Mouse (Mus musculus) frontal cortex, postnatal 36 days (tissue): ENCODE results near the gene 2010003K11Rik.

ENCODE experiments used
- DNase-seq, 2 experiments: peaks; one replicate each; pipeline ENCODE4 v3.0.0; 2022; ENCODE audit warnings: low spot score in 2 of 2

The 2010003K11Rik gene

DNA sequence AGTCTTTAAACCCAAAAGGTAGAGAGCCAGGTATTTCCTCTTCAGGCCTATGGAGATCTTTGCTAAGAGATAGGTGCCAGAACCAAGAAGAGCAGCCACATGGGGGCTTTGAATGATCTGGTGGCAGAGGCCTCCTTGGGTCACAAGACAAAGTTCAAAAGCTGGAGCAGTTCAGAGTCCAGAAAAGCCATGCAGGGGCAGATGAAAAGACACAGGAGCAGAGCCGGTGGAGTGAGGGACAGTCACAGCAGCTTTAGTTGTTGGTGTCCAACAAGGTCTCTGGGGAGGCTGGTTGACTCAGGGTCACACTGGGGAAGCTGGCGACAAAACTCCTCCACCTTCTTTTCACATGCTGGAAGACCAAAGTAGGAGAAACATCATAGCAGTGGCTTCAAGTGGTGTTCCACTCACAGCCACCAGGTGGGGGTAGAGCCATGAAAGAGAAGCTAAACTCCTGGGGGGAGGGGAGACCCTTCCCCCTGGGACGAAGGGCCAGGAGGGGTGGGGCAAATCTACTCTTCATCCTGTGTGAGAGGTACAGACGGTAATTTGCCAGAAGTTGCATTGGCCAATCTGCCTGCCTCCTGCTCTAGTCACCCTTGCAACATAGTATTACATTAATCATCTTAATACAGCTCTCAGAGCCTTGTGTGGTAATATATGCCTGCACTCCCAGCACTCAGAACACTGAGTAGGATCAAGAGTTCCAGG, 965 bp downstream of the 2010003K11Rik start:
- DNase-seq = peak; percentile 72 to 74

DNA sequence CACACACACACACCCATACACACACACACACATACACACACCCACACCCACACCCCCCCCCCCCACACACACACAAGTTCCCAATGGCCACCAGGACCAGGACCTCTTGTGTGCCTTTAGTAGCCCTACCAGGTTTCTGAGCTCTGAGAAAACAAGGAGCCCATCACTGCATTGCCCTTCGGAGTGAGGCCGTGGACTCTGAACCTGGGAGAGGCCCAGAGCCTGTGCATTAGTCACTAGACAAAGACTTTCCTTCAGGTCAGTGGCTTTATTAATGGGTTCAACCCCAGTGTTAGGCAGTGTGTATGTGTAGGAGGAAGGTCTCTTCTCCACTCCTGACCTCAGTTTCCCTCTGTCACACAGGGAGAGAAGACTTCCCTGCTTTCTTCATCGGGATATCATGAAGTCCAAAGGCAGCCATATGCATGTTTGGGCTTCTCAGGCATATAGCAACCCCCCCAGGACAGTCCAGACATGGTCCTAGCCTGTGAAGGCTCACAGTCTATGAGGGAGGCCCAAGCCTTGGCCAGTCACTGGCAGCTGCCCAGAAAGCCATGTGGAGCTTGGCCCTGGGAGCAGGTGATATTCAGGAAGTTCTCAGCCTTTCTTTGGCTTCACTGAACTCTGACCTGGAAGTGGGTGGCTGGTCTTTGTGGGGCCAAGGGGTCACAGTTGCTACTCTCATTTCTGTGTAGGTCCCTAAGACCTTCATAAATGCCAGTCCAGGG, 1.7 kb downstream of the 2010003K11Rik start:
- no peak for DNase-seq

DNA sequence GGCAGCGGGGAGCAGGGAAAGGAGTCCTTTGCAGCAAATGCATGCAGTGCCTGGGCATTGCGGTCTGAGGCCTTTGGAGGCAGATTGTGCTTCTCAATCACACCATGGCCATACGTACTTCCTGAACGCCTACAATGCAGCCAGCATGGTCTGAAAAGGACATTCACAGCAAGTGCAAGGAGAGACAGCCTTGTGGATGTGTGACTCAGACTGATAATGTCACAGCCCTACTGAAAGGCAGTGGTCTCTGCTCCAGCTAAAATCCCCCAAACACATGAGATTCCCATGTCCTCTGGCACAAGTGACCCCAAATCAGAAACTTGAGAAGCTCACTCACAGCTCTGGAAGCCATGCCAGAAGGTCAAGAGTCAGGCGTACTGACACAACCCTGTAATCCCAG, 2.6 kb downstream of the 2010003K11Rik start:
- no peak for DNase-seq

DNA sequence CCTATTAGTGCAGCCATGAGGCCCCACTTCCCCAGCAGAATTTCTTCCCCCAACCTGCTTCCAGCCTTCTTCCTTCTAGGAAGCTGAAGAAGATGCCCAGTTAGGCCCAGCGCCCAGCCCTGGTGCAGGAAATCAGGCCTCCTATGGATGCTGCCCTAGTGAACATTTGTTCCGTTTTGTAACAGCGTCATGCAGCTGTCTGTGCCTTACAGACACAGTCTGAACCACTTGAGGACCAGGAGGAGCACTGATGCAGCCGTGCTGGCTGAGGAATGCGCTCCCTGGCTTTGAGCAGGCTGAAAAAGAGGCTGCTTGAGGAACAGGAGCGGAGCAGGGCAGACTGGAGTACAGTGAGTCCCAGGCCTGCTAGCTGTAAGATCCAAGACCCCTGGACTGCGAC, 3.7 kb downstream of the 2010003K11Rik start:
- no peak for DNase-seq

DNA sequence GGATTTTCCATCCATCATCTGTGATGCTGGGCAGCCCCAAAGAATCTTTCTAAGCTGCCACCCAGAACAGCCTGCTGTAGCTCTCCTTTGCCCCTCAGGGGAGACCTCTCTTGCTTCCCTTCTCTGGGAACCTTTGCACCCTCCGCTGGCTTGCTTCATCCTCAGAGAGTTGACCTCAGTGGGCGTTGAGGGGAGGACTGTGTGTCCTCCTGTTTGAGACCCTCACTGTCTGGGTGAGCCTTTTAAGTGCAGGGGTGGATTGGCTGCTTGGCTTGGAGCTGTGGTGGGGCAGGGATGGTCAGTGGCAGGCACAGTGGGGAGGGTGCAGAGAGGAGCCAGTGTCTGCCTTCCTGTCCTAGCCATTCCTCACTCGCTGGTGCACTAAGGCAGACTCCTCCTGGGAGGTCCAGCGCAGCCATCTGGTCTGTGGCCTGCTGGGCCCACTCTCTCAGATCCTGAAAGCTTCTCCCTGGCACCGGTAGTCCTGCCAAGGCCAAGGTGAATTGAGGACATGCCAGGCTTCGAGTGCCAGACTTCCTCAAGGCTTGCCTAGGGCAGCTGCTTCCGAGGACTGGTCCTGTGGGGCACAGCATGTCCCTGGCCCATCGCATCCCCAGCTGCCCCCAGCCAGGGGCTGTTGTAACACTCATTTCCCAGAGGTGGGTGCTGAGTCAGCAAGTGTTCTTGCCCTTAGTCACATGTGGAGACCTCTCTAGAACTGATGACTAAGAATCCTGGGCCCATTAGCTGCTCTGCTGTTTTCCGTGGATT, 5.7 kb downstream of the 2010003K11Rik start:
- DNase-seq = no peak

DNA sequence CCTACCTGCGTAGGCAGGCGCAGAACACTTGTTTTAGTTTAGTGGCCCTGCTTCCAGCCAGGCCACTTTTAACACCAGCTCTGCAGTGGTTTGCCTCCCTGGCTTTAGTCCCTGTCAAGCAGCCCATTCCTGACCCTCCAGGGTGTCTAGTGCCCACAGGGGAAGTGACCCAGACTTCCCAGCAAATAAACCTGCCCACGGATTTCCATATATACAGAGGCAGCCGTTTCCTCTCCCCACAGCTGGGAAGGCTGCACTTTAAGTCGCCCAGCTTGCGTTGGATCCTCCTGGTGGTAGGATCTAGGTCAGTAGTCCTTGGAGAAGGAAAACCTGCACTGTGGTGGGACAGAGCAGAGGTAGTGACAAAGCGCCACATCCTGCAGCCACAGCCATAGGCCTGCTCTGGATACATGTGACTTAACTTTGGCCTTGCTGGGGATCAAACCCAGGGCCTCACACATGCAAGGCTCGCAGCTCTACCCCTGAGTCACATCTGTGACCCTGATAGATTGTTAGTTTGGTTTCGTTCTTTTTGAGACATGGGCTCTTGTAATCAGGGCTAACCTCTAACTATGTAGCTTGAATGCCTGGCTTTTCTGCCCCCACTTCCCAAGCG, 7.2 kb downstream of the 2010003K11Rik start:
- DNase-seq = no peak

DNA sequence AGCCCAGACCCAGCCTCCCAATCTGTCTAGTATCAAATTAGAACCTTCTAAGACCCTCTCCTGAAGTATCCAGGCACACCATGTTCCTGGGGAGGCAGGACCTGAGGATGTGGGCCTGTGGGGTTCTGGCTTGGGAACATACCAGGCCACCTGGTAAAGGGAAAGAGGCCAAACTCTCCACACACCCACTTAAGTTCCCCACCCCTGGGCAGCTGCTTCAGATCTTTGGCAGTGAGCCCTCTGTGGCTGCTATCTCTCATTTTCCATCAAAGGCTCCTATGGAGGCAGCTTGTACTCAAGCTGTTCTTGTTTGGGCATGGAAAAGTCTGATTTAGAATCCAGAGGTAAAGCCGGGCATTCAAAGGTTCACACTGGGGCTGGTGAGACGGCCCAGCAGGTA, 10.5 kb downstream of the 2010003K11Rik start:
- no peak for DNase-seq

DNA sequence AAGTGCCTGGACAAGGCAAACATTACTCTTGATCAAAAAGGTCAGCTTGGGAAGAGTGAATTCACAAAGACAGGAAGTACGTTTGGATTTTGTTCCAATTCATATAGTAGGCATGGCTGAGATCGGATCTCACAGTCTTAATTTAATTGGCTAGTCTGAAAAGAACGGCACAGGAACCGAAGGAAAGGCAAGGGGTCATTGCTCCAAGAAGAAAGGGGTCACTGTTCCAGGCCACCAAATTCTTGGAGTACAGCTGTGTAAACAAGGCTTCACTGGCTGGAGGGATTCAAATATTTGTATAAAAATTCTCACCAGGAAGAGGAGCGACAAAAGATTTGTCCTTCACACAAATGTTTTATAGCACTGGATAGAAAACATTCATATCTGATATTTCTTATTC, 13.4 kb downstream of the 2010003K11Rik start:
- DNase-seq = no peak

DNA sequence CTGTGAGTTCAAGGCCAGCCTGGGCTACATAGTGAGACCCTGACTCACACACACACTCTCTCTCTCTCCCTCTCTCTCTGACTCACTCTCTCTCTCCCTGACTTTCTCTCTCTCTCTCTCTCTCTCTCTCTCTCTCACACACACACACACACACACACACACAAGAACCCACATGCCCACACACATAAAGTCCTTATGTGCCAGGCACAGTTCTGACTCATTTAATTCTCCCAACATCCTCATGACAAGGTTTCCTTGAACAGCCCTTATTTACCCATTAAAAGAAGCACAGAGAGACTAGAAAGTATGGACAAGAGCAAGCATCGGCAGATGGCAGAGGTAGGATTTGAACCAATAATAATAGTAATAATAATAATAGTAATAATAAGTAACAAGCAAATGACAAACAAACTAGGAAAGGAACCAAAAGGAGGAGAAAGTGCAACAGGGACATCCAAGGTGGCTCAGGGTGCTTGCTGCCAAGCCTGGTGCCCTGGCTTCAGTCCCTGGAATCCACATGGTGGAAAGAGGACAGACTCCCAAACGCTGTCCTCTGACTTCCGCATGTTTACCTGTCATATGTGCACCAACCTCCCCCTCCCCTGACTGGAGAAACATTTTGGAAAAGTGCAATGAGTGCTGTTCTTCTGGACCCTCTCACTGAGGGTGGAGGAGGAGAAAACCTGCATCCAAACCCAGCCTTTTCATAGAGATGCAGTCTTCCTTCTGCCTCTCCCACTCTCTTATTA, 16.1 kb downstream of the 2010003K11Rik start:
- no peak for DNase-seq

DNA sequence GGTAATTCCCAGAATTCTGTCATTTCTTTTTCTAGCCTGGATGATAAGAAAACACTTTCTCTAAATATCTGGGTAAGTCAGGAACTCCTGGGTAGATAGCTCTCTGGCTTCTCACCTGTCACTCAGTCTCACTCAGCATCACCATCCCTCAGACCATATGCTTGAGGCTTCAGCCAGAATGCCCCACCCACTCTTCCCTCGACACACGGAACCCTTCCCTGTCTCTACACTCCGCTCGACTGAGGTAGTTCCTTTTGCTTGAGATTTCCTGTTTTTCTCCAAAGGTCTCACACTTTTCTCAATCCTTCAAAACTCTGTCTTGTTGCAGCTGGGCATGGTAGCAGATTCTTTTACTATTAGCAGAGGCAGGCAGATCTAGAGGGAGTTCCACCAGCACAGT, 17.1 kb downstream of the 2010003K11Rik start:
- DNase-seq = peak; percentile 72 to 77

DNA sequence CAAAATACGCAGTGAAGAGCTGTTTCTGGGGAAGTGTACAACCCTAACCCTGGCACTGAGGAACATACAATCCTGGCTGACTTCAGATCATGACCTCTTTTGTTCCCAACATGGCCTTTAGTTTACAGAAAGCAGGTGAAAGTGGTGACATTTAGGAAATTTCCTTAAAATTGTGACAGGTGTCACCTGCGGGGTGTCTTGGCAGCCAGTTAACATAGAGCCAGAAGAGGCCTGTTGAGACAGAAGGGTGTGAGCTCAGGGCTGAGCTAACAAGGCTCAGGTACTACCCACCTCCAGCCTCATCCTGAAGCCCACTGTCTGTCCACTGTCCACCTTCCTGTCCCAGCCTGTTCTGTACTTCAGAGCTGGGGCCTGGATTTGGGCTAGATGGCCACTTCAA, 18.3 kb downstream of the 2010003K11Rik start:
- DNase-seq = no peak

DNA sequence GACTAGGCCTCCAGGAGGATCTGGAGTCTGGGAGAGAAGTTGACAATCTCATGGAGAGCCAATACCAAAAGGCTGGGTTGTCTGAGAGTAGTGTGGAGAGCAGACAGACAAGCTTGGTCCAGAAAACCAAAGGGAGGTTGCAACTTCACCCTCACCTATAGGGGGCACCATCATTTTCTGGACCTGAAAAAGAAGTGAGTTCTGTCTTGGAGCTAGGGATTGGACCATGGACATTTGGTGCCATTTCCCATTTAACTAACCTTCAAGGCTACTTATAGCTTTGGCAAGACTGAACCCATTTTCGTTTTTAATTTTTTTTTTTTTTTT, 20.2 kb downstream of the 2010003K11Rik start:
- DNase-seq = no peak

DNA sequence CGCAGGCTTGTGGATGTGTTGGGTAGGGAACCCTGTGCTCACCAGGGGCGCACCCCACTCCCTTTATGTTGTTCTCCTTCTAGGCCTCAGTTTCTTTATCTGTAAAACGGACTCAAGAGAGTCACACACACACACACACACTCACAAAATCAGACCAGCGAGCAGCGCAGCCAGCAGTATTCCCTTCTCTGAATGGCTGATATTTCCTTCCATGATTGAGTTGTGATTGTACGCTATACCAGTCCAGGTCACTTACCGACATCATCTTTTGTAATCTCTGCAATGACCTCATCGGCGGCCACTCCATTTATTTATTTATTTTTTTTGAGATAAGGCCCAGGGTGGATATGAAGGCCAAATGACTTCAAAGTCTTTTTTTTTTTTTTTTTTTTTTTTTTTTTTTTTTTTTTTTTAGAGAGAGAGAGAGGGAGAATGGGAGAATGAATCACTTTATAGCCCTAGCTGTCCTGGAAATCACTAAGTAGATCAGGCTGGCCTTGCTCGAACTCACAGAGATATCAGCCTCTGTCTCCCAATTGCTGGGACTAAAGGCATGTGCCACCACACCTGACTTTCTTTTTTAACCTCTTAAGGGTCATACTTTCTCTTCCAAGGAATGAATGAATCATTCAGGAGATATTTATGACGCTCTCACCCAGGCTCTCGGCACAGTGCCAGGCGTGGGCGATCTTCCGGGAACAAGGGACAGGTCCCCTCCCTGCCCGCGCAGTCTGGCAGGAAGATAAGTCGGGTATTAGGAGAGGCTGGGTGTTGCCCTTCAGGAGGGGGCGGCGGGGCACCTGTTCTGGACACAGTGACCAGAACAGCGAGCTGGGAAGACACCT, 20.8 kb downstream of the 2010003K11Rik start, which contains the start of gene Syt12:
Gene Syt12, minus strand, starts transcription at position 103 of the 845 bp plus-strand sequence.
- DNase-seq = peak in 1 of 2 experiments; percentile 55

DNA sequence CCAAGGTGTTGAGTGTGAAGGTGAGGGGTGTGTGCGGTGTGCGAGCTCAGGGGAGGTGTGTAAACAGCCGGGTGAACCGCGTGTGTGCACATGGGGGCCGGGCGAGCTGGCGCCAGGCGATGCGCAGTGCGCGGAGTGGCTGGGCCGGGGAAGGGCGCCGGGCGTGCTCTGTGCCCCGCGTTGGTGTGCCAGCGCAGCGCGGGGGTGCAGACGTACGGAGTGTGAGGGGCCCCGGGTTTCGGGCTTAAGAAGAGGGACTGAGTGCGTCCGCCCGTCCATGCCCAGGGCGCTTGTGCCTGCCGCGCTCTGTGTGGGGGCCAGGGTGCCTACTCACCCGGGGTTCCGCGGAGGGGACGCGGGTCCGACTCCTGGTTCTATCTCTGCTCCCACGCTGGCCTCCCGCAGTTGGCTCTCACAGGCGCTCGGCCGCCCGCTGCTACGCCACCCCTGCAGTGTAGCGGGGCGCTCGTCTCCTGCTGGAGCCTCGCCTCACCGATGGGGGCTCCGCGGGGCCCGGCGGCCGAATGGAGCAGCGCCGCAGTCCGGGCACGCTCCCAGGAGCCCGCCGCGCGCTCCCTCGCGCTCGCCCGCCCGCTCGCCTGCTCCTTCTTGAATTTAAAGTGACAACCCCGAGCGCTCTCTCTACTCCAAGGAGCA, 21.7 kb downstream of the 2010003K11Rik start:
- DNase-seq = peak; percentile 56 to 64

DNA sequence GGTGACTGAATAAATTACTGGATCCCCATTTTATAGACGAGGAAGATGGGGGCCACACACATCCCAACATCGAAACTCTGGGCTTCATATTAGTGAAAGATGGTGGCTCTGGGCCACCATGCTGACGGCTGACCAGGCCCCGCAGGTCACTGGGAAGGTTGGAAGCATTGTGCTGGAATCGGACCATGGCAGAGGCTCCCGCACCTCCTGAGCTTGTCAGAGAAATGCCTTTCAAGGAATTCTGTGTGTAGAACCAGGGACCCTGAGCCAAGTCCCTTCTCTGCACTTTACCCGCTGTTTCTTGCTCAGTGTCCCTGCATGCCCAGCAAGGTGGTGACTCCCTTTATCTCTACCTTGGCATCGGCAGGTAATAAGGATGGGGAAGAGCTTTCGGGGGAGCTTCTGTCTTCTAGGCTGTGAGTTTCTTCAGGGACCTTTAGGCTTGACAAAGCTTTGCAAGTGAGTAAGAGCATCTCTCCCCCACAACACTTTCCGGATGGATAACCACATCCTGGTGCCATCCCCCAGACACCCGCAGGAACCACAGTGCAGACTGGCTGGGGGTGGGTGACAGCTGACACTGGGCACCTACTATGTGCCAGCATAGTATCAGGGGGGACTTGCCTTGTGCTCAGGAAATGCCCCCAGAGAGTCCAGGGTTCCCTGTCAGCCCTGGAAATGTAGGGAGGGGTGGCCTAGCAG, 23.0 kb downstream of the 2010003K11Rik start:
- DNase-seq = peak in 1 of 2 experiments; percentile 50

DNA sequence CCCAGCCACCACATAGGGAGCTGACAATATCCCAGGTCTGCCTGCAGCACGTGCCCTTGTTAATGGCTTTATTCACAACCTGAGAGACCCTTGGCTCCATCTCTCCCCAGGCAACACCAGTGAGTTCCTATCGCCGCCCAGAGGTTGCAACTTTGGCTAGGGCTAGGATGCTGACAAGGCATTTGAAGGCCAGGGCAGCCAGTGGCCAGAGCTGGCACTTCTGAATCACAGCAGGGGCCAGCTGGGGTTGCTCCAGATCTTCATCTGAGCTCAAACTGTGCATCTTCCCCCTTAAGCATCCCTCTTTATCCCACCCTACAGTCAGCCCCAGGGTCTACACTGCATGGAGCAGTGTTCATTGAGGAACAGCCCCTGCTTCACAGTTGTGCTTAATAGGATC, 23.6 kb downstream of the 2010003K11Rik start:
- no peak for DNase-seq

DNA sequence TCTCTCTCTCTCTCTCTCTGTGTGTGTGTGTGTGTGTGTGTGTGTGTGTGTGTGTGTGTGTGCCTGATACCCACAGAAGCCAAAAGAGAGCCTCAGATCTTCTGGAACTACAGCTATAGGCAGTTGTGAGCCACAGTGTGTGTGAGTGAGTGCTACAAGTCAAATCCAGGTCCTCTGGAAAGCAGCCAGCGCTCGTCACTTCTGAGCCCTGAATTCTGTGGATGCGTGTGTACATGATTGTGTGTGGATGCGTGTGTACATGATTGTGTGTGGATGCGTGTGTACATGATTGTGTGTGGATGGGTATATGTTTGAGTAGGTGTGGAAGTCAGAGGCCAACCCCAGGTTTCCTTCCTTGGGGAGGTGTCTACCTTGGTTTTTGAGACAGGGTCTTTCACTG, 24.8 kb downstream of the 2010003K11Rik start:
- no peak for DNase-seq

DNA sequence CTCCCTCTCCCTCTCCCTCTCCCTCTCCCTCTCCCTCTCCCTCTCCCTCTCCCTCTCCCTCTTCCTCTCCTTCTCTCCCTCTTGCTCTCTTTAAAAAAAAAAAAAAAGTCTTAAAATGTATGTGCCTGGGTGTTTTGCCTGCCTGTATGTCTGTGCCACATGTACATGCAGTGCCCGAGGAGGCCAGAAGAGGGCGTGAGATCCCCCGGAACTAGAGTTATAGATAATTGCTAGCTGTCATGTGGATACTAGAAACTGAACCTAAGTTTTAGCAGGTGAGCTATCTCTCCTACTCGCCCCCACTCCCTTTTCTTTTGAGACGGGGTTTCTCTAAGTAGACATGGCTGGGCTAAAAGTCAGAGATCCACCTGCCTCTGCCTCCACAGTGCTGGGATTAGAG, 30.0 kb downstream of the 2010003K11Rik start:
- DNase-seq = no peak

DNA sequence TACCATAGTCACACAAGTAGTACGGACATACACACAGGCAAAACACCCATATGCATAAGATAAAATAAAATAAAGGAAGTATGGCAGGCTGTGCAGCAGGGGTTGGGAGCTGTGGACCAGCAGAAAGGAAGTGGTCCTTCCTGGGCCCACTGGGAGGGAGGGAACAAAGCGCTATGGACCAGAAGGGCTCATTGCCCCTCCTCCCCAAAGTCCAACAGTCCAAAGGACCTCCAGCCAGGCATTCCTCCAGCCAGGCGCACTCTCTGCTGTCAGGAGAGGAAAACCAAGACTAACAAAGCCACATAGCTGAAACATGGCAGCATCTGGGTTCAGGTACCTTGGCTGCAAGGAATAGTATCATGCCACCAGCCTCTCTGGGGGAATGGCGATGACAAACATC, 33.7 kb downstream of the 2010003K11Rik start:
- no peak for DNase-seq
